Mouse (Mus musculus): ENCODE data around the gene Rin2. TPM values are rescaled to one million over a fixed set of nuclear protein-coding genes. Genes with fewer than 3 reads are reported as not detected.
"Not testable (repeated sequence)": the region's sequence is repeated elsewhere in the genome, so short reads cannot be mapped to it uniquely, and the experiment has no call there.

Gene Rin2
- polyA plus RNA-seq, 1 experiment from 2014 or later = 1.7 TPM

DNA sequence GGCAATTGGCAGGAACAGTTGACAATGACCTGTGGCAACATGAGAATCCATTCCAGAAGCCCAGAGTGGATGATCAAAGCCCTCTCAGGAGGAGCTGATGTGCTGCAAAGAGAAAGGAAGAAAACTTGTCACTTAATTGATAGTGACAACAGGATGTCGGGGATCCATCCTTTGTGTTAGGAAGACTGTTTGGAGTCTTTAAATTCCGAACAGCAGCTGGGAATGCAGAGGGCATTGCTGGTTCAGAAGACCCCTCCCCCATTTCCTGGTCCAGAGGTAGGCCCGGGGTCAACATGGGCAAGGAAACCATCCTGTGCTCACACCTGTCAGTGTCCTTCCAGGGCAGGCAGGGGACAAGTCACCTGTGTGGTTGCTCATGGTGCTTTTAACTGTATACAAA, 37.0 kb downstream of the Rin2 start:
- H3K9me3 ChIP-seq (replicated peaks) = no peaks in the 10 kb centered on the region
- no peak overlapping the region for H3K4me2 ChIP-seq
- no peak overlapping the region for H3K9ac ChIP-seq
- no peaks in the 10 kb centered on the region for H3K27me3 ChIP-seq
- no peaks in the 10 kb centered on the region for H3K4me1 ChIP-seq (replicated peaks)
- WGBS (ENCODE audit: insufficient replicate concordance) = 28% methylated on average over 3 of the region's 3 CpGs
- ATAC-seq (ENCODE audit: low read depth) (no peak), DNase-seq (no peak)
- no peak overlapping the region for H3K27ac ChIP-seq
- no peaks in the 10 kb centered on the region for H3K36me3 ChIP-seq
- no peak overlapping the region for H3K4me3 ChIP-seq (replicated peaks)

DNA sequence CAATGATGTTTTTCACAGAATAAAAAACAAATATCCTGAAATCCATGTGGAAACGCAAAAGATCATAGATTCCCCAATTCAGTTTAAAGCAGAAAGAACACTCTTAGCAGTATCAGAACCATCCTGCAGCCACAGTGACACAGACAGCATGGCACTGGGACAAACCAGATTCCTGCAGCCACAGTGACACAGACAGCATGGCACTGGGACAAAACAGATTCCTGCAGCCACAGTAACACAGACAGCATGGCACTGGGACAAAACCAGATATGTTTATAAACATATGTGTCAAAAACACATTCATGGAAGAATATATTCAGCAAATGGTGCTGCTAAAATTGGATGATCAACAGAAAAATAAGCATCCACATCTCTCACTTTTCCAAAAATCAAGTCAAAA, 42.5 kb downstream of the Rin2 start:
- 62% methylated on average over 1 of the region's 1 CpGs for WGBS (ENCODE audit: insufficient replicate concordance)
- H3K4me1 ChIP-seq (replicated peaks) = no peaks in the 10 kb centered on the region
- DNase-seq = no peak
- no peak for ATAC-seq (ENCODE audit: low read depth)
- no peak overlapping the region for H3K4me3 ChIP-seq (replicated peaks)
- no peak overlapping the region for H3K4me2 ChIP-seq
- H3K27me3 ChIP-seq = no peaks in the 10 kb centered on the region
- H3K9ac ChIP-seq = no peak overlapping the region
- H3K36me3 ChIP-seq = no peaks in the 10 kb centered on the region
- no peaks in the 10 kb centered on the region for H3K9me3 ChIP-seq (replicated peaks)
- H3K27ac ChIP-seq = no peak overlapping the region

DNA sequence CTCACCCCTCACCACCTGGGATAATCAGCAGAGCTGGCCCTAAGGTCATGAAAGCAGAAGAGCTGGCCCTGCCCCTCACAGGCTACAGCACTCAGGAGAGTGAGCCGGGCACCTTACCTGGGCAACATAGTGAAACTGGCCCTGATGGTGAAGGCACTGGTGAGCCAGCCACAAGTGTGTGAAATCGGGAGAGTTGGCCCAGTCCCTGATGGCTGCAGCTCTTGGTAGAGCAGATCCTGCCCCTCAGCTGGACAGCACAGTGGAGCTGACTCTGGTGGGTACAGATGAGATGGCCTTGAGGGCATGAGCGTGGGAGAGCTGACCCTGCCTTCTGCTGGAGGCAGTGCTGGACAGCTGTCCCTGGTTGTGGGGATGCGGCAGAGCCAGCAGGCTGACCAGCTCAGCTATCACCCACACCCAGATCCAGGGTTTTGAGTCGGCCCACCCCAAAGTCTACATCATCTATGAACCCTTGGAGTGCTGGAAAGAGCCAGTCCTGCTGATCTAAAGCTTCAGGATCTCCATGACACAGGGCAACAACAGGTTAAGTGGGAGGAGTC, 43.7 kb downstream of the Rin2 start:
- DNase-seq (no peak), ATAC-seq (ENCODE audit: low read depth) (no peak)
- Histone ChIP-seq H3K36me3 (no peaks in the 10 kb centered on the region), H3K27ac (no peak overlapping the region), H3K4me3 (replicated peaks) (no peak overlapping the region), H3K27me3 (no peaks in the 10 kb centered on the region), H3K4me2 (no peak overlapping the region), H3K9me3 (replicated peaks) (no peaks in the 10 kb centered on the region), H3K9ac (no peak overlapping the region), H3K4me1 (replicated peaks) (no peaks in the 10 kb centered on the region)
- 54% methylated on average over 5 of the region's 5 CpGs for WGBS (ENCODE audit: insufficient replicate concordance)

DNA sequence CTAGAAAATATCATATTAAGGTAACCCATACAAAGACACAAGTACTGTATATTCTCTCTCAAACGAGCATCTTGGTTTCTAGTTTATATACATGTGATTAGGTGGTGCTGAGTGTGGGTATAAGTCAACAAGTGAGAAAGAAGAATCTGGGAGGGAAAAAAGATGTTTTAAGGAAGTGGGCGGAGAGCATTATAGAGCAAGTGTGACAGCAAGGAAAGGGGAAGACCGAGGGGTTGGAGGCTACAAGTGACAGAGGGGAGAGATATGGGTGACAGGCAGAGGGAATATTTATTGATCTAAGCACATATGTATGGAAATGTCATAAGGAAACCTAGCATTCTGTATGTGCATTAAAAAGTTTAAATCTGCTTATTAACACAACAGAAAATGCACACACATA, 45.1 kb downstream of the Rin2 start:
- Histone ChIP-seq H3K4me3 (replicated peaks) (no peak overlapping the region), H3K4me2 (no peak overlapping the region), H3K4me1 (replicated peaks) (no peaks in the 10 kb centered on the region), H3K27me3 (no peaks in the 10 kb centered on the region), H3K27ac (no peak overlapping the region), H3K9me3 (replicated peaks) (no peaks in the 10 kb centered on the region), H3K9ac (no peak overlapping the region), H3K36me3 (no peaks in the 10 kb centered on the region)
- ATAC-seq (ENCODE audit: low read depth) (no peak), DNase-seq (no peak)
- 18% methylated on average over 3 of the region's 3 CpGs for WGBS (ENCODE audit: insufficient replicate concordance)

DNA sequence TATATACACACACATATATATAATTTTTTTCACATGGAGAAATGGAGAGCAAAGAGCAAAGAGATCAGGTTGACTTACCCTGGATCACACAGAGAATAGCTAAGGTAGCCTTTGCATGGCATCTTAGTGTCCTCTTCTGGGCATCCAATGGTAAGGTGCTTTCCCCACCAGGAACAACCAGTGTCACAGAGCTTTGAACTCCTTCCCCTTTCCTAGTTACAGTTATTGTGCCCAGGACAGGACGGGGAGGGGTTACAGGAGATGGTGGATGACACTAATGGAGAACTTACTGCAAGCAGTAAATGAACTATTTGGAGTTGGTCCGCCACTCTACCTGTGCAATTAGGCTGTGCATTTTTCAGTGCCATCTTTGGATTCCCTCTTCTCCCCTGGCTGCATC, 45.7 kb downstream of the Rin2 start:
- H3K36me3 ChIP-seq = no peaks in the 10 kb centered on the region
- no peak overlapping the region for H3K4me2 ChIP-seq
- H3K4me3 ChIP-seq (replicated peaks) = no peak overlapping the region
- DNase-seq = no peak
- 53% methylated on average over 2 of the region's 2 CpGs for WGBS (ENCODE audit: insufficient replicate concordance)
- no peak overlapping the region for H3K9ac ChIP-seq
- H3K9me3 ChIP-seq (replicated peaks) = no peaks in the 10 kb centered on the region
- no peaks in the 10 kb centered on the region for H3K27me3 ChIP-seq
- H3K27ac ChIP-seq = no peak overlapping the region
- ATAC-seq (ENCODE audit: low read depth) = no peak
- H3K4me1 ChIP-seq (replicated peaks) = no peaks in the 10 kb centered on the region

DNA sequence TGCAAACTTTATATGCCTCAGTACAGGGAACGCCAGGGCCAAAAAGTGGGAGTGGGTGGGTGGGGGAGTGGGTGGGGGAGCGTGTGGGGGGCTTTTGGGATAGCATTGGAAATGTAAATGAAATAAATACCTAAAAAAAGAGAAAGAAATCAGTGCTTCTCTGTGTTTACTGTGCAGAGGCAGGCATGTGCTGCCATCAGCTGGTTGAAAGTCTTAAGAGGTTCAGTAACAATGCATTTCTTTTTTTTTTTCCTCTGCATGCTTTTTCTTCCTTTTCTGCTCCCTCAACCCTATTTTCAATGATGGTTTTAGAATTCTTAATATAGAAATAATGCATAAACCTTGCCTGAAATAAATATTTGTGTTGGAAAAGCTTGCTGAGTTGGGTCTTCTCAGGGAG, 47.3 kb downstream of the Rin2 start:
- H3K27me3 ChIP-seq; H3K9ac ChIP-seq; H3K27ac ChIP-seq; H3K4me3 ChIP-seq (replicated peaks); ATAC-seq (ENCODE audit: low read depth); H3K9me3 ChIP-seq (replicated peaks); H3K4me1 ChIP-seq (replicated peaks); DNase-seq; H3K36me3 ChIP-seq; H3K4me2 ChIP-seq: not testable (repeated sequence)
- WGBS (ENCODE audit: insufficient replicate concordance) = 38% methylated on average over 2 of the region's 2 CpGs

DNA sequence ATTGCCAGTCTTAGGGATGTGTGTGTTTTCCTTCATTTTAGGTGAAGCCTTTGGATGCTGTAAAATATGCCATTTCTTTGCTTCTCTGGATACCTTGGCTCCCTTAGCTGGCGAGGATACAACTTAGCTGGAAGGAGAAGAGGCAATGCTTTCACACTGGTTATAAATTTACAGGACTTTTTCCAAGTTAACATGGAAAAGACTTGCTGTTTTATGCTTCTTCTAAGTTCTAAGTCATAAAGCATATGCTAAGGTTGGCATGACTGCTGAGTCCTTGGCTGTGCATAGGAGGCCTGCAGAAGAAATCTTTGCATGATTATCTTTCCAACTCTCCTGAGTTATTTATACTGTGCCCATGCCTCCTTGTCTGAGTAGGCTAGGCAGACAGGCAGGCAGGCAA, 49.3 kb downstream of the Rin2 start:
- H3K4me3 ChIP-seq (replicated peaks) = no peak overlapping the region
- no peak overlapping the region for H3K9ac ChIP-seq
- H3K36me3 ChIP-seq = no peaks in the 10 kb centered on the region
- no peak overlapping the region for H3K4me2 ChIP-seq
- 53% methylated on average over 1 of the region's 1 CpGs for WGBS (ENCODE audit: insufficient replicate concordance)
- no peak for DNase-seq
- H3K9me3 ChIP-seq (replicated peaks) = no peaks in the 10 kb centered on the region
- H3K27me3 ChIP-seq = no peaks in the 10 kb centered on the region
- H3K4me1 ChIP-seq (replicated peaks) = no peaks in the 10 kb centered on the region
- ATAC-seq (ENCODE audit: low read depth) = no peak
- H3K27ac ChIP-seq = no peak overlapping the region

DNA sequence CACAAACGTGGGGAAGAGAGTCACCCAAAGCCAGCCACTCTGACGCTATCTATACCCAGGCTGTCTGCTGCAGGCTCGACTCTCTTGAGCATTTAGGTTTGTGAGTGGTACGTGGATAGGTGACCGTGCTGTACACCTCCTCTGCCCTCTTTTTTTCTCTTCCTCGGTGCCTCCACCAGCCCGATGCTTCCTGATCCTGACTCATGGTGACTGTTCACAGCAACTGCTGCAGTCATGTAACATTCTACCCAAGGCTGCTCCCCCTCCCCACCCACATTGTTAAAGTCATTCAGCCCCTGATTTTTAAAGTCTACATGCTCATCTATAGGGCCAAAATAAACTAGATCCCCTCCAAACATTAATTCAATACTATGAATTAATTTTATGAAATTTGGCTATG, 54.4 kb downstream of the Rin2 start:
- WGBS (ENCODE audit: insufficient replicate concordance) = 47% methylated on average over 7 of the region's 7 CpGs
- ATAC-seq (ENCODE audit: low read depth) (no peak), DNase-seq (no peak)
- Histone ChIP-seq H3K27ac (no peak overlapping the region), H3K9me3 (replicated peaks) (no peaks in the 10 kb centered on the region), H3K27me3 (no peaks in the 10 kb centered on the region), H3K4me2 (no peak overlapping the region), H3K36me3 (no peaks in the 10 kb centered on the region), H3K4me1 (replicated peaks) (no peaks in the 10 kb centered on the region), H3K9ac (no peak overlapping the region), H3K4me3 (replicated peaks) (no peak overlapping the region)

DNA sequence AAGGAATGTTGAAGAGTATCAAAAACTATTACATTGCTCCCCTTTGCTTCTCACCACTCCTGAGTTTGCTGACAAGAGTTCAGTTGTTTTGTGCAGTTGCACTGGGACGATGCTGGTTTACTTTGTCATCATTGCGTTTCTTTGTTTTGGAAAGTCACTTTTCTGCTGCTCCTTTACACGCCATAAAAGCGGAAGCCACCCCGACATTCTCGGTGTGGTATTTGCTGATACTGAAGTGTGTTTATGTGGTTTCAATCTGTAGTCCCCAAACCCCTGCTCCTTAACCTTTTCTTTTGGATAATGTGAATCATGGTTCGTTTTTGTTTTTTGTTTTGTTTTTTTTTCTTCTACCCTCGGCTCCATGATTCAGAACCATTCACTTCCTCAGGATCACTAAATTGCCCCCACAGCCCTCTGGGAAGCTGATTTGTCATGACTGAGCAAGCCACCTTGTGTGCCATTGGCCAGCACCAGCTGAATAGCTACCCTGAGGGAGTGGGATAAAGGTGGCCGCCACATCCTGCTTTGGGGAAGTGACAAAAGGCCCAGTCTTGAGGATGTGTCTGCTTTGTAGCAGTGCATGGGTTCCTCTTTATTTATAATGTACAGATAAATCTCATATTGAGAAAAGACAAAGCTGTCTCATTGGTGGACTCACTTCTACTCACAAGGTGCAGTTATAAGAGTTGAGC, 55.3 kb downstream of the Rin2 start:
- Histone ChIP-seq H3K9me3 (replicated peaks) (no peaks in the 10 kb centered on the region), H3K4me1 (replicated peaks) (no peaks in the 10 kb centered on the region), H3K9ac (no peak overlapping the region), H3K4me2 (no peak overlapping the region), H3K27ac (no peak overlapping the region), H3K4me3 (replicated peaks) (no peak overlapping the region), H3K27me3 (no peaks in the 10 kb centered on the region), H3K36me3 (no peaks in the 10 kb centered on the region)
- no peak for ATAC-seq (ENCODE audit: low read depth)
- WGBS (ENCODE audit: insufficient replicate concordance) = 51% methylated on average over 9 of the region's 9 CpGs
- DNase-seq = no peak

DNA sequence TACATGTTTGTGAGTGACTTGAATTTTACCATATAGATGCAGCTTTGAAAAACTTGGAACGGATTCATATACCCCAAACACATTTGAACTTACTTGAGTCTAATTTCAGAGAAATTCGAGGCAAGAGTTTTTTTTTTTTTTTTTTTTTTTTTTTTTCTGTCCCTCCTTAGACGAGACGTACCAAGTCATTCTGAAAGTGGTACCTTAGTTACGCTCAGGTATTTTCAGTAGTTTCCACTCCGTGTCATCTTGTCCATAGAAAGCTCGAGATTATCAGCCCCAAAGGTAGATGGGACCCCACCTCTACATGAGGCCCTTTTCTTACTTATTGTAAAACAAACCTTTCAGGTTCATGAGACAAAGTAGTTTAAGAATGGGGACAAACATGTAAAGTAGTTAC, 55.9 kb downstream of the Rin2 start:
- Histone ChIP-seq H3K27me3 (no peaks in the 10 kb centered on the region), H3K36me3 (no peaks in the 10 kb centered on the region), H3K4me2 (no peak overlapping the region), H3K9ac (no peak overlapping the region), H3K4me3 (replicated peaks) (no peak overlapping the region), H3K27ac (no peak overlapping the region), H3K9me3 (replicated peaks) (no peaks in the 10 kb centered on the region), H3K4me1 (replicated peaks) (no peaks in the 10 kb centered on the region)
- no peak for DNase-seq
- WGBS (ENCODE audit: insufficient replicate concordance) = 69% methylated on average over 7 of the region's 7 CpGs
- no peak for ATAC-seq (ENCODE audit: low read depth)

DNA sequence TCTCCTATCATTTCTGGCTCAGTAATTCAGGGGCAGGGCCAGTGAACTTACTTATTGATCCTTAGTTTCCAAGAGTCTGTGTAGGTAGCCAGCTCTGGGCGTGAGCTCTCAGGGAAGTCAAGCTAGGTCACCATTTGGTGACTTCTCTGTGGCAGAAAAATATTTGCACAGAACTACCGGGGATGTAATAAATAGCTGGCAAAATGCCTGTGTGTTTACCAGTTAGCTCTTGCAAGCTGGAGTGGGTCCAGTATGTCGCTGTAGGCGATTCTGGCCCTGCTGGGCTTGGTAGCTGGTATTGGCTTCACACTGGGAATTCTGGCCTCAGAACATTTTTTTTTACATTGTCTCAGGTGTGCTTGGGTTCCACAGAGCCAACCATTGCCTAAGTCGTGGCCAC, 60.1 kb downstream of the Rin2 start:
- Histone ChIP-seq H3K4me1 (replicated peaks) (no peaks in the 10 kb centered on the region), H3K4me2 (no peak overlapping the region), H3K9me3 (replicated peaks) (no peaks in the 10 kb centered on the region), H3K36me3 (no peaks in the 10 kb centered on the region), H3K27me3 (no peaks in the 10 kb centered on the region), H3K27ac (no peak overlapping the region), H3K9ac (no peak overlapping the region), H3K4me3 (replicated peaks) (no peak overlapping the region)
- ATAC-seq (ENCODE audit: low read depth) (no peak), DNase-seq (no peak)
- WGBS (ENCODE audit: insufficient replicate concordance) = 59% methylated on average over 5 of the region's 5 CpGs

DNA sequence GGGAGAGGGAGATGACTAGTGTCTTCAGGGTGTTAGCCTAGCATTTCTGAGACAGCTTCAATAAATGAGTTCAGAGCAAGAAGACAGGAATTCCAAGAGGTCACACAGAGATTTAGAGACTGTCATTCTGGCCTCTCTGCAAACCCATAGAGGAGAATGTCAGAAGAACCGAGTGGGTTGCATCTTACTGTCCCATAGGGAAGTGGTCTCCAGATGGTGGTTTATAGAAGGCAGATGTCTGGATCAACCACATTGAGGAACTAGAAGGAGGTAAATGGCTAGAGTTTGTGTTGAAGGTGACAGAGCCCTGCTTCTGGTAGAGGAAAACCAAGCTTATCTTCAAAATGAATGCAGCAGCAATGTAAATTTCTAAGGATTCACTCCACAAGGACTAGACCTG, 61.5 kb downstream of the Rin2 start:
- H3K36me3 ChIP-seq = no peaks in the 10 kb centered on the region
- H3K4me2 ChIP-seq = no peak overlapping the region
- DNase-seq (no peak), ATAC-seq (ENCODE audit: low read depth) (no peak)
- no peak overlapping the region for H3K27ac ChIP-seq
- WGBS (ENCODE audit: insufficient replicate concordance) = 5% methylated on average over 1 of the region's 1 CpGs
- no peak overlapping the region for H3K4me3 ChIP-seq (replicated peaks)
- H3K9ac ChIP-seq = no peak overlapping the region
- no peaks in the 10 kb centered on the region for H3K27me3 ChIP-seq
- no peaks in the 10 kb centered on the region for H3K9me3 ChIP-seq (replicated peaks)
- no peaks in the 10 kb centered on the region for H3K4me1 ChIP-seq (replicated peaks)
